Mouse (Mus musculus) lung, postnatal 36 days (tissue): Measurements from ENCODE around the gene Serpina3c.

Source experiments
- DNase-seq: peaks from one replicate; pipeline ENCODE4 v3.0.0; 2022; ENCODE audit warnings: mixed read lengths

Serpina3c gene

GRCm38 (mm10) chr12:104153656-104154055 is at the start of gene Serpina3c:
TSS of gene Serpina3c (minus strand) at chr12:104153870.
- DNase-seq: no peak

GRCm38 (mm10) chr12:104190852-104191251 is 37.2 kb upstream of the Serpina3c start:
- no peak for DNase-seq

- DNase-seq: no peak
Observed at GRCm38 (mm10) chr12:104189246-104189645, 35.6 kb upstream of the Serpina3c start.

GRCm38 (mm10) chr12:104186041-104186581 is 32.4 kb upstream of the Serpina3c start:
- DNase-seq: peak; percentile 46

GRCm38 (mm10) chr12:104185046-104185445 is 31.4 kb upstream of the Serpina3c start:
- DNase-seq: no peak

GRCm38 (mm10) chr12:104178987-104179386 is 25.3 kb upstream of the Serpina3c start:
- no peak for DNase-seq

- DNase-seq: no peak
Observed at GRCm38 (mm10) chr12:104178577-104178976, 24.9 kb upstream of the Serpina3c start.

GRCm38 (mm10) chr12:104175636-104176035 is 22.0 kb upstream of the Serpina3c start:
- peak; percentile 11 for DNase-seq

GRCm38 (mm10) chr12:104174747-104175146 is 21.1 kb upstream of the Serpina3c start:
- DNase-seq: peak; percentile 72

- no peak for DNase-seq
Observed at GRCm38 (mm10) chr12:104153041-104153645, 527 bp downstream of the Serpina3c start.

- peak; percentile 13 for DNase-seq
Observed at GRCm38 (mm10) chr12:104151989-104152388, 1.7 kb downstream of the Serpina3c start.

- no peak for DNase-seq
Observed at GRCm38 (mm10) chr12:104145571-104145970, 8.1 kb downstream of the Serpina3c start.

GRCm38 (mm10) chr12:104143286-104143685 is 10.4 kb downstream of the Serpina3c start:
- no peak for DNase-seq

- DNase-seq: no peak
Observed at GRCm38 (mm10) chr12:104142427-104142826, 11.2 kb downstream of the Serpina3c start.

GRCm38 (mm10) chr12:104141506-104141905 is 12.2 kb downstream of the Serpina3c start:
- DNase-seq: no peak

GRCm38 (mm10) chr12:104140543-104141103 is 13.0 kb downstream of the Serpina3c start:
- DNase-seq: no peak

GRCm38 (mm10) chr12:104138216-104138615 is 15.5 kb downstream of the Serpina3c start:
- DNase-seq: no peak

GRCm38 (mm10) chr12:104131041-104131440 is 22.6 kb downstream of the Serpina3c start:
- DNase-seq: peak; percentile 24

GRCm38 (mm10) chr12:104127696-104128095 is 26.0 kb downstream of the Serpina3c start, which contains the start of gene Serpina3b:
TSS of gene Serpina3b (plus strand) at chr12:104127996.
- DNase-seq: no peak

GRCm38 (mm10) chr12:104125021-104125560 is 28.6 kb downstream of the Serpina3c start:
- DNase-seq: no peak

- DNase-seq: no peak
Observed at GRCm38 (mm10) chr12:104123996-104124395, 29.7 kb downstream of the Serpina3c start.

GRCm38 (mm10) chr12:104123097-104123496 is 30.6 kb downstream of the Serpina3c start:
- no peak for DNase-seq

GRCm38 (mm10) chr12:104114921-104115579 is 38.6 kb downstream of the Serpina3c start:
- DNase-seq: no peak
